Mouse (Mus musculus): ENCODE data around the gene Fancc. TPM values are rescaled to one million over a fixed set of nuclear protein-coding genes. Genes with fewer than 3 reads are reported as not detected.

The Fancc gene
- polyA plus RNA-seq (2015; fragmentation: Nextera tagmentation; extraction: Ambion mirVana) = 15.5 and 17.6 TPM in 2 replicates

- 17% methylated on average over 23 of the region's 23 CpGs for WGBS
- H3K27me3 ChIP-seq = no peaks in the 10 kb centered on the region
- H3K4me3 ChIP-seq = peak within 1 kb of the TSS; percentile 5; the same call in 1 of the 2 replicates
- ATAC-seq (ENCODE audit: low FRiP score, low read depth) = peak; percentile 77
- no peaks in the 10 kb centered on the region for H3K36me3 ChIP-seq
- peaks cover 15% of the 10 kb centered on the region for H3K4me1 ChIP-seq (replicated peaks)
- no peak within 1 kb of the TSS; the same call in 1 of the 2 replicates for H3K27ac ChIP-seq (replicated peaks)
- no peaks in the 10 kb centered on the region for H3K9me3 ChIP-seq
- peak within 1 kb of the TSS; percentile 44 for H3K4me2 ChIP-seq
- H3K9ac ChIP-seq = no peak within 1 kb of the TSS
These were observed at the start of gene Fancc for GRCm38 (mm10) chr13:63496646-63497582. Gene Fancc, minus strand, starts transcription at chr13:63497278.

- 37% methylated on average over 7 of the region's 7 CpGs for WGBS
- no peak for ATAC-seq (ENCODE audit: low FRiP score, low read depth)
- H3K27ac ChIP-seq (replicated peaks) = peak overlapping the region; percentile 36
These were observed 48.2 kb upstream of the Fancc start for GRCm38 (mm10) chr13:63545291-63545690.

GRCm38 (mm10) chr13:63544967-63545253, 47.8 kb upstream of the Fancc start:
- Histone ChIP-seq H3K9me3 (no peaks in the 10 kb centered on the region), H3K4me2 (peak overlapping the region; percentile 15; the same call in 1 of the 2 replicates), H3K27me3 (no peaks in the 10 kb centered on the region), H3K27ac (replicated peaks) (peak overlapping the region; percentile 36), H3K4me1 (replicated peaks) (peaks cover 20% of the 10 kb centered on the region), H3K9ac (no peak overlapping the region), H3K4me3 (no peak overlapping the region), H3K36me3 (peaks cover 25% of the 10 kb centered on the region)
- no peak for ATAC-seq (ENCODE audit: low FRiP score, low read depth)
- 37% methylated on average over 5 of the region's 5 CpGs for WGBS

More at GRCm38 (mm10) chr13:63545291-63545690, 48.2 kb upstream of the Fancc start:
- H3K9ac ChIP-seq = no peak overlapping the region
- no peak overlapping the region for H3K4me3 ChIP-seq
- peaks cover 20% of the 10 kb centered on the region for H3K4me1 ChIP-seq (replicated peaks)
- peak overlapping the region; percentile 15; the same call in 1 of the 2 replicates for H3K4me2 ChIP-seq
- peaks cover 23% of the 10 kb centered on the region for H3K36me3 ChIP-seq
- no peaks in the 10 kb centered on the region for H3K27me3 ChIP-seq
- no peaks in the 10 kb centered on the region for H3K9me3 ChIP-seq

GRCm38 (mm10) chr13:63544119-63544966, 47.3 kb upstream of the Fancc start:
- H3K4me1 ChIP-seq (replicated peaks) = peaks cover 20% of the 10 kb centered on the region

GRCm38 (mm10) chr13:63543459-63543858, 46.4 kb upstream of the Fancc start:
- no peak overlapping the region for H3K4me2 ChIP-seq
- H3K4me1 ChIP-seq (replicated peaks) = peaks cover 20% of the 10 kb centered on the region
- H3K27me3 ChIP-seq = no peaks in the 10 kb centered on the region
- WGBS = 69% methylated on average over 6 of the region's 6 CpGs
- H3K27ac ChIP-seq (replicated peaks) = 0 out of 2 replicates have a peak overlapping the region, but pooled peaks have one; percentile 12
- no peak for ATAC-seq (ENCODE audit: low FRiP score, low read depth)
- peaks cover 39% of the 10 kb centered on the region for H3K36me3 ChIP-seq
- H3K9ac ChIP-seq = no peak overlapping the region
- H3K4me3 ChIP-seq = no peak overlapping the region
- no peaks in the 10 kb centered on the region for H3K9me3 ChIP-seq

More at GRCm38 (mm10) chr13:63544119-63544966, 47.3 kb upstream of the Fancc start:
- no peak overlapping the region for H3K4me3 ChIP-seq
- H3K36me3 ChIP-seq = peaks cover 31% of the 10 kb centered on the region
- ATAC-seq (ENCODE audit: low FRiP score, low read depth) = no peak
- WGBS = 37% methylated on average over 13 of the region's 13 CpGs
- no peaks in the 10 kb centered on the region for H3K9me3 ChIP-seq
- no peak overlapping the region for H3K9ac ChIP-seq
- no peak overlapping the region for H3K4me2 ChIP-seq
- H3K27ac ChIP-seq (replicated peaks) = peak overlapping the region; percentile 36; the same call in 1 of the 2 replicates
- H3K27me3 ChIP-seq = no peaks in the 10 kb centered on the region

GRCm38 (mm10) chr13:63542796-63543384, 45.8 kb upstream of the Fancc start:
- H3K27ac ChIP-seq (replicated peaks) = 0 out of 2 replicates have a peak overlapping the region, but pooled peaks have one; percentile 12
- H3K4me3 ChIP-seq = no peak overlapping the region
- H3K36me3 ChIP-seq = peaks cover 45% of the 10 kb centered on the region
- peaks cover 20% of the 10 kb centered on the region for H3K4me1 ChIP-seq (replicated peaks)
- H3K9me3 ChIP-seq = no peaks in the 10 kb centered on the region
- H3K9ac ChIP-seq = no peak overlapping the region
- no peak overlapping the region for H3K4me2 ChIP-seq
- H3K27me3 ChIP-seq = no peaks in the 10 kb centered on the region
- ATAC-seq (ENCODE audit: low FRiP score, low read depth) = no peak
- 49% methylated on average over 3 of the region's 3 CpGs for WGBS

GRCm38 (mm10) chr13:63541510-63541909, 44.4 kb upstream of the Fancc start:
- ATAC-seq (ENCODE audit: low FRiP score, low read depth) = no peak
- Histone ChIP-seq H3K27me3 (no peaks in the 10 kb centered on the region), H3K4me3 (no peak overlapping the region), H3K4me1 (replicated peaks) (peaks cover 20% of the 10 kb centered on the region), H3K4me2 (no peak overlapping the region), H3K9ac (no peak overlapping the region), H3K36me3 (peaks cover 57% of the 10 kb centered on the region), H3K27ac (replicated peaks) (no peak overlapping the region), H3K9me3 (no peaks in the 10 kb centered on the region)

DNA sequence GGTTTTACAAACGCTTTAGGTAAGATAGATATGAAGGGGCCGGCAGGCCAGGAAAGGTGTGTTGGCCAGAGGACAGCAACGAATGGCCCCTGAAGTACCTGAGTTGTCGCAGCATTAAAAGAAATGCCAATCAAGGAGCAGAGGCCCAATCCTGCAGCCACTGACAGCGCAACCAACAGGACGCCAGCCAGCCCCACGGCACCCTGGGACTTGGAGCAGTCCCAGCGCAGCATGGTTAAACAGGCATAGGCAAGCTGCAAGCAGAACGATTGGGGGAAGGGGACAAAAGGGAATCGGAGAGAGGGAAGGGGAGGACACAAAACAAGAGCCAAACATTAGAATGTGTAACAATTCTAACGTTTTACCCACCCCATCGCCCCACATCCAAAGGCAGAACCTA, 43.5 kb upstream of the Fancc start:
- no peaks in the 10 kb centered on the region for H3K9me3 ChIP-seq
- no peak overlapping the region for H3K4me2 ChIP-seq
- H3K36me3 ChIP-seq = peaks cover 66% of the 10 kb centered on the region
- no peak overlapping the region for H3K27ac ChIP-seq (replicated peaks)
- ATAC-seq (ENCODE audit: low FRiP score, low read depth) = no peak
- WGBS = 75% methylated on average over 12 of the region's 12 CpGs
- peaks cover 15% of the 10 kb centered on the region for H3K4me1 ChIP-seq (replicated peaks)
- H3K4me3 ChIP-seq = no peak overlapping the region
- H3K27me3 ChIP-seq = no peaks in the 10 kb centered on the region
- no peak overlapping the region for H3K9ac ChIP-seq

GRCm38 (mm10) chr13:63534981-63535380, 37.9 kb upstream of the Fancc start:
- no peak overlapping the region for H3K9ac ChIP-seq
- H3K27me3 ChIP-seq = no peaks in the 10 kb centered on the region
- H3K36me3 ChIP-seq = peaks cover 83% of the 10 kb centered on the region
- no peak overlapping the region for H3K4me2 ChIP-seq
- H3K4me3 ChIP-seq = no peak overlapping the region
- ATAC-seq (ENCODE audit: low FRiP score, low read depth) = no peak
- no peaks in the 10 kb centered on the region for H3K9me3 ChIP-seq
- no peaks in the 10 kb centered on the region for H3K4me1 ChIP-seq (replicated peaks)
- WGBS = 83% methylated on average over 4 of the region's 4 CpGs
- H3K27ac ChIP-seq (replicated peaks) = no peak overlapping the region

DNA sequence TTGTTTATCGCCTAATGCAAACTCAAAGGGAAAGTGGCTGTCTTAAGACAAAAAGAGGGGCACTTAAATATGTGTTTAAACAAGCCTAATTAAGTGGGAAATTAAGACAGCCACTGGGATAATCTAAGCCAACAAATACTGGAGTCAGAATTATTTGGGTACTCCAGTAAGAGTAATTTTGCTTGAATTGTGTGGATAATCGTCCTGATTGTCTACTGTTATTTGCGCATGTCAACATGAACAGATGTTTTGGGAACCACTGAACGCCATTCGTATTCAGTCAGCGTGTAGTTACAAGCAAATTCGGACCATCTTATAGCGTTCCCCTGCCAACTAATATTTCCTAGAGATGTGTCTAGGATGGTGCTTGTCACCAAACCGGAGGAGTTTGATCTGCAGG, 33.8 kb upstream of the Fancc start:
- WGBS = 61% methylated on average over 9 of the region's 9 CpGs
- no peaks in the 10 kb centered on the region for H3K27me3 ChIP-seq
- H3K4me2 ChIP-seq = no peak overlapping the region
- H3K36me3 ChIP-seq = peaks cover 57% of the 10 kb centered on the region
- H3K4me1 ChIP-seq (replicated peaks) = peaks cover 25% of the 10 kb centered on the region
- no peaks in the 10 kb centered on the region for H3K9me3 ChIP-seq
- H3K9ac ChIP-seq = no peak overlapping the region
- H3K27ac ChIP-seq (replicated peaks) = no peak overlapping the region
- H3K4me3 ChIP-seq = no peak overlapping the region
- no peak for ATAC-seq (ENCODE audit: low FRiP score, low read depth)

DNA sequence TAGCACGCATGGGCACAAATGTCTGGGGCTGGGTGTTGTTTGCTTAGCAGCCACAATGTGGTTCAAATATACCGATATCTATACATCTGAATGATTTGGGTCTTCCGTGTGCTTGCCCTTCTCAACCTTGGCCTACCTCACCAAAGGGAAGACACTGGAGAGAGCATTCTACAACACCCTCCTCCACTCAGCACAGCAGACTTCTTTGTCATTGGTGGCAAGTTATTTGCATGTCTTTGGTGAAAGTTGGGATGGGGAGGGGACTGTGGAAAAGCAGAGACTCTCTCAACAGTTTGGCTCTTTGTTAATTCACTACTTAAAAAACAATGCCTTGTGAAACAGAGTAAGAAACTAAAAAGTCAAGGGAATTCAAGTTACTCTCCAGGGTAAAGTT, 33.3 kb upstream of the Fancc start:
- Histone ChIP-seq H3K4me3 (no peak overlapping the region), H3K4me1 (replicated peaks) (peaks cover 30% of the 10 kb centered on the region), H3K36me3 (peaks cover 55% of the 10 kb centered on the region), H3K27ac (replicated peaks) (no peak overlapping the region), H3K9me3 (no peaks in the 10 kb centered on the region), H3K9ac (no peak overlapping the region), H3K4me2 (no peak overlapping the region), H3K27me3 (no peaks in the 10 kb centered on the region)
- 24% methylated on average over 3 of the region's 3 CpGs for WGBS
- no peak for ATAC-seq (ENCODE audit: low FRiP score, low read depth)

All from hindbrain, embryonic 15.5 days (tissue).